Mouse (Mus musculus): ENCODE measurements around the gene Dglucy. TPM values are rescaled to one million over a fixed set of nuclear protein-coding genes. Genes with fewer than 3 reads are reported as not detected.

The Dglucy gene
- 16.7 TPM for polyA plus RNA-seq (2017; shearing (Covaris generic))

GRCm38 (mm10) chr12:100778934-100779865 lies at the start of gene Dglucy:
Gene Dglucy (plus strand): TSS chr12:100779057.

DNA sequence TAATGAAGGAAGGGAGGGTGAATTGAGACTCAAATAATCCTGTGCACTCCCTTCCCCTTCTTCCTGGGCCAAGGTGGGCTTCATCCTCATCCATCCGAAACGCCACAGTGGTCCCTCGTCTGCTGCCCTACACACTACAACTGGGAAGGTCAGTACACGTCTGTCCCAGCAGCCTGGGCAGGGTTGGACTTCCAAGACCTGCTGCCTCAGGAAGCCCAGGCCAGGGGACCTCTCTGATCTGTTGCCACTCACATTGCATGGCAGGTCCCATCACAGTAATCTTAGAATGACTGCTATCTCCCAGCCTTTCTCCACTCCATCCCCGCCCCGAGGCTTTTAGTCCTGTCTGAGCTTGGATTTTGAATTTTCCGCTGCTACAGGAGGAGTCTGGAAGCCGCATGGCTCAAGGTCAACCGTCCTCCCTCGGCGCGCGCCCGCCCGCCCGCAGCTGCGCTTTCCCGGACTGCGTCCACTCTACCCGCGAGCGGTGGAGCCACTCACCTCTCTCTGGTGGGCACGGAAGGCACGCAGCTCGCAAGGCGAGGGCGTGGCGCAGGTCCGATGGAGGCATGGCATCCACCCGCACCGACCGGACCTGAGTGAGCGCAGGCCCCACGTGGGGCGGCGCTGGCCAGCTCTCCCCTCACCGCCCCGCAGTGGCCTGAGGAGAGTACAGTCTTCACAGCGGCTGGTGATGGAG lies 128.9 kb downstream of the Dglucy start, which contains the start of gene Gpr68:
Gene Gpr68, minus strand, starts transcription at position 601 of the 700 bp plus-strand sequence.

Other genes starting within 250 kb of the Dglucy start
- gene Rps6ka5, start 52.1 kb upstream of the Dglucy start, polyA plus RNA-seq (2017; shearing (Covaris generic)) = 8.1 TPM
- 38.5 TPM for gene Gpr68, start 129.1 kb downstream of the Dglucy start, polyA plus RNA-seq (2017; shearing (Covaris generic))
- 117 TPM for gene Ccdc88c, start 250.0 kb downstream of the Dglucy start, polyA plus RNA-seq (2017; shearing (Covaris generic))

All from CD4-positive, CD25-positive, alpha-beta regulatory T cell (primary cell).